Mouse (Mus musculus) heart, adult 2 months (tissue): ENCODE results near the gene 4930596D02Rik.

Experiments
- CTCF ChIP-seq: fragments of 200-600 bp; IDR thresholded peaks from 2 replicates; pipeline ENCODE4 v1.8.1; 2022; ENCODE audit warnings: antibody characterized with exemption, mild to moderate bottlenecking, moderate library complexity
- EP300 ChIP-seq: fragments of 200-500 bp; IDR thresholded peaks from 2 replicates; pipeline ENCODE4 v1.6.1; 2011; ENCODE audit warnings: low read depth, low read length, control low read depth; ENCODE audit not compliant: insufficient read depth
- POLR2A ChIP-seq: fragments of 200-500 bp; IDR thresholded peaks from 2 replicates; pipeline ENCODE4 v1.6.1; 2011; ENCODE audit warnings: mild to moderate bottlenecking, low read depth, low read length, control low read depth; ENCODE audit not compliant: insufficient read depth

DNA sequence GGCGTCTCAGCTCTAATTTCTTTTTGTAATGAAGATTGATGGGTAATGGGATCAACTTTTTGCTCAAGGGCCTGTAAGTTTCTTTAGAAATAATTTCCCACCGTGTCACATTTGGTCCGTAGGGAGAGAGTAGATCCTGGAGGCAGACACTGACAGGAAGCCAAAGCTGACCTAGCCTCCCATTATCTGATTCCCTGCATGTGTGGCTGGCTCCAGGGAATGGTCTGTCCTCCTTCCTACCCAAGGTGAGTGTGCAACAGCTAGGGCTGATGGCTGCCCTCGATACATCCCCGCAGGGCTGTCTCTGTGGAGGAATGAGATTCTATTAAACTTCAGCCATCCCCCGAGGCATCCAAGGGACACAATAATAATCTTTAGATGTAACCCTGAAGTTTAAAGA lies 33.5 kb upstream of the 4930596D02Rik start:
- TF ChIP-seq CTCF: no peak
- TF ChIP-seq EP300: no peak
- TF ChIP-seq POLR2A: no peak
